Mouse (Mus musculus) effector memory CD4-positive, alpha-beta T cell, adult 7 months (primary cell): ENCODE results near the gene Ccdc9b. TPM values are rescaled to one million over a fixed set of nuclear protein-coding genes. Genes with fewer than 3 reads are reported as not detected.

ENCODE experiments used
- polyA plus RNA-seq: library from polyadenylated mRNA; unstranded; fragments of 100-300 nt; shearing (Covaris generic); gene quantifications from one replicate; pipeline ENCODE4 v1.2.1, GENCODE M21; 2017

Gene Ccdc9b
- not detected for polyA plus RNA-seq

GRCm38 (mm10) chr2:118761906-118762783 is at the start of gene Ccdc9b:
Gene Ccdc9b, minus strand, starts transcription at chr2:118762661.

DNA sequence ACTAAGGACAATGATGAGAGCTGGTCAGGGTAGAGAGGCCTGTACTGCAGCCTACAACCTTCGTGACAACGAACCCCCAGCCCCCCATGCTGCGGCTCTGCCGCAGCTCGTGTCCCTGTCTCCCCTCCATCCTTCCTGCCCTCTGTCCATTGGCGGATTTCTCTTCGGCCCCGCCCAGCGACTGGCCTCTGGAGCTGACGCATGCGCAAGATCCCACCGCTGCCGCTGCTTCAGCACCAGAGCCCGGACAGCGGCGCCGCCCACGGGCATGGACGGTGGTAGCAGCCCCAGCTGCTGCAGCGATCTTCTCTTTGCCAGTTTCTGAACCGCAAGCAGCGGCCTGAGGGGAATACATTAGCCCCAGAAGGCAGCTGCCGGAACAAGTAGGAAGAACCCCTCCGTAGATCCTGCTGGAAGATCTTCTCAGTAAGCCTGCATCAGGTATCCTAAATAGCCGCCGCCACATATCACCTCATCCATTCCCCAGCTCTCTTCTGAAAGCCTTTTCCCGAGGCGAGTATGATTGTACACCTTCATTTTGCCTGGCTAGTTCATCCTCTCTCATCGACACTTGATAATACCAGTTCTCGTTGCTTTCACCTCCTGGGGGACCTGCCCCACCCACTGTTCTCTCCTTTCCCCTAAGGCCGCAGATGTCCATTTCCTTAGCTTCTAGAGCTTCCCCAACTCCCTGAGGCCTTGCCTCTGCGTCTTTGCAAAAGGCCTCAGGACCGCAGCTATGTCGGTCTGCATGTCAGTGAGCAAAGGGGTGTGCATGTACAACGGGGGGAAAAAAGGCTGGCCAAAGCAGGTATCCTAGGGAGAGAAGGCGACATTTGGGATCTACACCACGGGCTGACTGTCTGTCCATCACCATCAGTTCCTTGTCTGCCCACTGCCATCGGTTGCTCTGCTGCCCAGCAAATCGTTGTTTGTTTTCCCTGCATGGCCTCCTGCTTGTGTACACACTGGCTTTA is 17.3 kb upstream of the Ccdc9b start, which contains the start of gene Disp2:
Gene Disp2, plus strand, starts transcription at position 216 of the 977 bp plus-strand sequence.

GRCm38 (mm10) chr2:118772158-118772874 is 9.9 kb upstream of the Ccdc9b start, which contains the start of gene Phgr1:
Gene Phgr1, plus strand, starts transcription at chr2:118772769.

DNA sequence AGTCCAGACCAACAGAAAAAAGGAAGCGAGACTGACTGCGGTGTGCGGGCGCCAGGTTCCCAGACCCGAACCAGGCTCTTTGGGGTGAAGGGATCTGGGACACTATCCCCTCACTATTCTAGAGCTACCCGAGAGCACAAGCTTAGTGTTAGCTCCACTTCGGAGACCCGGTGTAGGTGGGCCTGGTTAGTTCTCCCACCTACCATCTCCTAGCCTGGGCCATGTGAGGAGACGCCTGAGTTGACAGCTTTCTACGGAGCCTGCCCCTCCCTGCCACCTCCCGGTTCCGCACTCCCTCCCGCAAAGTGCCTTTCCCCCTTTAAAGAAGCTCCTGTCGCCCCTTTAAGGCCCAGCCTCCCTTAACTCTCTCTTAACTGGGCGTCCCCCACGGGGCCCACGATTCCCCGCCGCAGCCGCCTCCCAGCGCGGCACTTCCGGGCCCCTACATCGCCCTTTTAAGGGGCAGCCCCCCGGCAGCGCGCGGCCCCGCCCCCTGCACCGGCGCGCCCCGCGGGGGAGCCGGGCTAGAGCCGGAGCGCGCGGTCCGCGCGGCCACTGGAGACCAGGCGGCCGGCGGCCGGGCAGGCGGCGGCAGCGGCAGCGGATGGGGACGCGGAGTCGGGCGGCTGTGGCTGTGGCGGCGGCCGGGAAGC is 17.1 kb downstream of the Ccdc9b start, which contains the start of gene Inafm2:
Gene Inafm2, plus strand, starts transcription at position 527 of the 653 bp plus-strand sequence.

DNA sequence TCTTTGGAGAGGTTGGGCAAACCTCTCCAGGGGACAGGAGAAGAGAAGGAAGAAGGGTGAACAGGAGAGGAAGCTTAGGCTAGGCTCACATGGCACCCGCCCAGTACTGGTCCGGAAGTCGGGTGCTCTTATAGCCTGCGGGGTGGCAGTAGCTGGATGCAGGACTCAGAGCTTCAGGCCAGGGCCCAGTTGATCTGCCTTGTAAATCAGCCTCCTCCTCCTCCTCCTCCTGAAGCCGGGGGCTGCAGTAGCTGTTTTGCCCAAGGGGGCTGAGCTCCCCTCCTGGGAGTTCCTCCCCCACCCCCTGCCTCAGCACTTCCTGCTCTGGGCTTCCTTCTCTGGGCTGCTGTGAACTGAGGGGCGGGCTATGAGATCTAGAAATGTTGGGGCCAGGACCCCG is 34.1 kb downstream of the Ccdc9b start, which contains the start of gene Plcb2:
Gene Plcb2, minus strand, starts transcription at position 102 of the 400 bp plus-strand sequence.

Other genes starting within 250 kb of the Ccdc9b start
- gene Bmf, start 213.0 kb downstream of the Ccdc9b start, polyA plus RNA-seq, result 2.8 TPM
- gene Bub1b, start 164.4 kb downstream of the Ccdc9b start, polyA plus RNA-seq, result 2.7 TPM
- 7.0 TPM for gene Pak6, start 99.4 kb downstream of the Ccdc9b start, polyA plus RNA-seq
- not detected for gene Ankrd63, start 58.7 kb downstream of the Ccdc9b start, polyA plus RNA-seq
- 11.2 TPM for gene Plcb2, start 34.2 kb downstream of the Ccdc9b start, polyA plus RNA-seq
- 16.6 TPM for gene Inafm2, start 16.9 kb downstream of the Ccdc9b start, polyA plus RNA-seq
- not detected for gene Phgr1, start 10.1 kb upstream of the Ccdc9b start, polyA plus RNA-seq
- 0.69 TPM for gene Disp2, start 17.1 kb upstream of the Ccdc9b start, polyA plus RNA-seq
- 6.7 TPM for gene Knstrn, start 51.3 kb upstream of the Ccdc9b start, polyA plus RNA-seq
- gene Ivd, start 99.3 kb upstream of the Ccdc9b start, polyA plus RNA-seq, result 79.3 TPM
- 16.6 TPM for gene Bahd1, start 137.7 kb upstream of the Ccdc9b start, polyA plus RNA-seq
- not detected for gene Chst14, start 163.8 kb upstream of the Ccdc9b start, polyA plus RNA-seq